Mouse (Mus musculus): ENCODE measurements around the gene Calr. TPM values are rescaled to one million over a fixed set of nuclear protein-coding genes. Genes with fewer than 3 reads are reported as not detected.

Gene Calr
- total and polyA plus RNA-seq, 3 experiments: 567 to 1,110 TPM; not detected in 1

GRCm38 (mm10) chr8:84794486-84794885 lies 52.2 kb downstream of the Calr start:
- Histone ChIP-seq H3K9ac (ENCODE audit: control insufficient read depth, low read depth, low read length, poor library complexity, severe bottlenecking) (no peak overlapping the region), H3K9me3 (replicated peaks; ENCODE audit: insufficient read depth, low read length) (no peaks in the 10 kb centered on the region), H3K4me3 (ENCODE audit: control insufficient read depth in 1 of 2, insufficient read depth in 1 of 2, low read depth in 2 of 2, low read length in 2 of 2) (no peak overlapping the region), H3K4me1 (ENCODE audit: control insufficient read depth in 1 of 2, insufficient read depth in 2 of 2, low read length in 2 of 2) (peaks cover 0 to 7% of the 10 kb centered on the region in 2 experiments; a peak in 2 of 4 replicates), H3K36me3 (ENCODE audit: control insufficient read depth in 1 of 2, insufficient read depth in 2 of 2, low read length in 2 of 2) (no peaks in the 10 kb centered on the region; a peak in 1 of 4 replicates), H3K27me3 (ENCODE audit: control insufficient read depth in 1 of 2, insufficient read depth in 2 of 2, low read length in 2 of 2) (no peaks in the 10 kb centered on the region), H3K27ac (ENCODE audit: control insufficient read depth, low read depth, low read length) (no peak overlapping the region), H3K79me2 (ENCODE audit: control insufficient read depth, insufficient read depth, low read length, poor library complexity) (peaks cover 56% of the 10 kb centered on the region)
- TF ChIP-seq TBP (IDR thresholded peaks at IDR 0.05; ENCODE audit: low read depth, low read length) (no peak), UBTF (IDR thresholded peaks at IDR 0.05; ENCODE audit: borderline replicate concordance, insufficient read depth, low read depth, low read length) (no peak), SMC3 (IDR thresholded peaks at IDR 0.05; ENCODE audit: low read depth, low read length) (no peak), EP300 (IDR thresholded peaks at IDR 0.05; ENCODE audit: low read depth in 1 of 2, low read length in 2 of 2) (no peak), ZMIZ1 (IDR thresholded peaks at IDR 0.05; ENCODE audit: low read depth, low read length) (no peak), POLR2AphosphoS5 (IDR thresholded peaks at IDR 0.05; ENCODE audit: borderline replicate concordance, low read depth, low read length) (no peak), BHLHE40 (IDR thresholded peaks at IDR 0.05; ENCODE audit: borderline replicate concordance, low read depth, low read length) (no peak), MYC (IDR thresholded peaks at IDR 0.05; ENCODE audit: low read depth, low read length) (no peak), KAT2A (conservative IDR thresholded peaks at IDR 0.05; ENCODE audit: low read depth, low read length) (no peak), POLR2AphosphoS2 (IDR thresholded peaks at IDR 0.05; ENCODE audit: low read length) (no peak), ETS1 (IDR thresholded peaks at IDR 0.05; ENCODE audit: low read depth, low read length) (no peak)
- DNase-seq (ENCODE audit: low read depth, low spot score): no peak

GRCm38 (mm10) chr8:84793791-84794485 lies 52.8 kb downstream of the Calr start:
- DNase-seq (ENCODE audit: low read depth, low spot score): no peak
- H3K4me3 ChIP-seq (ENCODE audit: control insufficient read depth in 1 of 2, insufficient read depth in 1 of 2, low read depth in 2 of 2, low read length in 2 of 2): no peak overlapping the region
- no peaks in the 10 kb centered on the region for H3K9me3 ChIP-seq (replicated peaks; ENCODE audit: insufficient read depth, low read length)
- no peak overlapping the region for H3K27ac ChIP-seq (ENCODE audit: control insufficient read depth, low read depth, low read length)
- H3K79me2 ChIP-seq (ENCODE audit: control insufficient read depth, insufficient read depth, low read length, poor library complexity): peaks cover 52% of the 10 kb centered on the region
- no peak overlapping the region for H3K9ac ChIP-seq (ENCODE audit: control insufficient read depth, low read depth, low read length, poor library complexity, severe bottlenecking)
- H3K4me1 ChIP-seq (ENCODE audit: control insufficient read depth in 1 of 2, insufficient read depth in 2 of 2, low read length in 2 of 2): peaks cover 0 to 7% of the 10 kb centered on the region in 2 experiments; a peak in 2 of 4 replicates
- no peak for TF ChIP-seq MYC (IDR thresholded peaks at IDR 0.05; ENCODE audit: low read depth, low read length)
- no peak for TF ChIP-seq NELFE (IDR thresholded peaks at IDR 0.05; ENCODE audit: low read depth, low read length)
- TF ChIP-seq ZKSCAN1 (IDR thresholded peaks at IDR 0.05; ENCODE audit: low read depth, low read length): no peak
- TF ChIP-seq ZMIZ1 (IDR thresholded peaks at IDR 0.05; ENCODE audit: low read depth, low read length): no peak
- no peak for TF ChIP-seq TBP (IDR thresholded peaks at IDR 0.05; ENCODE audit: low read depth, low read length)
- no peak for TF ChIP-seq MAX (IDR thresholded peaks at IDR 0.05; ENCODE audit: low read length)
- no peak for TF ChIP-seq MAZ (IDR thresholded peaks at IDR 0.05; ENCODE audit: low read depth, low read length)
- no peak for TF ChIP-seq POLR2AphosphoS2 (IDR thresholded peaks at IDR 0.05; ENCODE audit: low read length)
- no peak for TF ChIP-seq SIN3A (IDR thresholded peaks at IDR 0.05; ENCODE audit: low read length)
- no peak for TF ChIP-seq UBTF (IDR thresholded peaks at IDR 0.05; ENCODE audit: borderline replicate concordance, insufficient read depth, low read depth, low read length)
- TF ChIP-seq TAL1 (IDR thresholded peaks at IDR 0.05; ENCODE audit: low read length): no peak
- no peak for TF ChIP-seq GABPA (IDR thresholded peaks at IDR 0.05; ENCODE audit: low read depth, low read length)
- TF ChIP-seq KAT2A (conservative IDR thresholded peaks at IDR 0.05; ENCODE audit: low read depth, low read length): no peak
- no peak for TF ChIP-seq POLR2AphosphoS5 (IDR thresholded peaks at IDR 0.05; ENCODE audit: borderline replicate concordance, low read depth, low read length)
- no peak for TF ChIP-seq NRF1 (IDR thresholded peaks at IDR 0.05; ENCODE audit: insufficient read depth, low read depth, low read length, poor library complexity, severe bottlenecking)
- no peak for TF ChIP-seq ELF1 (IDR thresholded peaks at IDR 0.05; ENCODE audit: low read depth, low read length)
- H3K27me3 ChIP-seq (ENCODE audit: control insufficient read depth in 1 of 2, insufficient read depth in 2 of 2, low read length in 2 of 2): no peaks in the 10 kb centered on the region
- no peaks in the 10 kb centered on the region; a peak in 1 of 4 replicates for H3K36me3 ChIP-seq (ENCODE audit: control insufficient read depth in 1 of 2, insufficient read depth in 2 of 2, low read length in 2 of 2)
